Mouse (Mus musculus) brain, embryonic 14.5 days (tissue): ENCODE results near the gene Adad1.

Experiments used
- CTCF ChIP-seq: fragments of 200-500 bp; IDR thresholded peaks from 2 replicates; pipeline ENCODE4 v1.5.1; 2012; ENCODE audit warnings: inconsistent platforms, mild to moderate bottlenecking, moderate library complexity, borderline replicate concordance; ENCODE audit not compliant: insufficient read depth, insufficient read length; ENCODE audit errors: extremely low read depth
- POLR2A ChIP-seq: fragments of 200-500 bp; IDR thresholded peaks from 2 replicates; pipeline ENCODE4 v1.6.1; 2012; ENCODE audit warnings: mild to moderate bottlenecking, inconsistent platforms, borderline replicate concordance; ENCODE audit not compliant: poor library complexity, insufficient read depth, insufficient read length, severe bottlenecking; ENCODE audit errors: extremely low read depth

DNA sequence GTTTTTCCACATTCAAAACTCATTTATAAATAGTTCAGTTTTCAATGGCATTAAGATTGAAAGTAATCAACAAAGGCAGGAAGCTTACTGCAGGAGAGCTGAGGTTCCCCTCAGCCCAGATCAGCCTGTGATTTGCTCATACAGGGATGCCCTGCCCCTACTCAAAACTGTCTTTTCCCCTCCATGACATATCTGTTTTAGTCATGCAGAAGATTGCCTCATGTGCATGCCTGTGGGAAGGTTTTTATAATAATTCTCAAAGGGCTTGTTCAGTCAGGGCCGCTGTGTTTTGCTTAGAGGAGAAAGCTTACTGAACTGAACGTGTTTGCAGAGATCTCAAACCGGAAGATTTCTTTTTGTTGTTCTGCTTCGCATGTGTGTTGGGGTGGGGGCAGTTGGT is 97.8 kb downstream of the Adad1 start:
- no peak for TF ChIP-seq CTCF
- no peak for TF ChIP-seq POLR2A
